Mouse (Mus musculus): Measurements from ENCODE around the gene Gm15056.

DNA sequence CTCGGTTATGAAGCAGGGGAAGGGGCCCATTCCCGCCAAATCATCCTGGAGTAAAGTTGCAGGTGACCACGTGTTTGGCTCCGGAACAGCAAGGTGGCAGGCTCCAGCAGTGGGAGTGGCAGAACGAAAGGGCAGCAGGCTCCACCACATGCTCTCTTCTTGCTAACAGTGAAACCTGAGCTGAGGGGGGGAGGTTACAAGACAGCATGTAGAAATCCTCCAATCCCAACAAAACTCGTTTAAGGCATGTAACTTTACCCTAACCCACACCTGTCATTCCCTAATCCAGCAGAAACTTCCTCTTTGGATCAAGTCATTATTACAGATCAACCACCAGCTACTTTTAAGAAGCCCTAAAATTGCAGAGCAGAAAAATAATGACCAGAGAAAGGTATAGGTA is 27.8 kb downstream of the Gm15056 start:
- no peak for TF ChIP-seq GATA1 (IDR thresholded peaks at IDR 0.05; ENCODE audit: low read length)
- TF ChIP-seq TAL1 (IDR thresholded peaks at IDR 0.05; ENCODE audit: low read length), result no peak
